Mouse (Mus musculus): ENCODE results near the gene Tdrkh. TPM values are rescaled to one million over a fixed set of nuclear protein-coding genes. Genes with fewer than 3 reads are reported as not detected.

Gene Tdrkh
- total RNA-seq, 1 experiment from 2014 or later, result 9.5 TPM

GRCm38 (mm10) chr3:94382308-94382707 is 30.8 kb upstream of the Tdrkh start:
- ATAC-seq (replicated peaks in 1 of 2; ENCODE audit: insufficient read depth in 1 of 2, low FRiP score in 2 of 2, low TSS enrichment in 1 of 2, low read depth in 1 of 2, poor library complexity in 2 of 2, severe bottlenecking in 2 of 2), result peak; percentile 29 to 33; a peak in 3 of 4 replicates

- no peak for ATAC-seq (replicated peaks in 1 of 2; ENCODE audit: insufficient read depth in 1 of 2, low FRiP score in 2 of 2, low TSS enrichment in 1 of 2, low read depth in 1 of 2, poor library complexity in 2 of 2, severe bottlenecking in 2 of 2)
Observed at GRCm38 (mm10) chr3:94383476-94383875, 29.6 kb upstream of the Tdrkh start.

- ATAC-seq (replicated peaks in 1 of 2; ENCODE audit: insufficient read depth in 1 of 2, low FRiP score in 2 of 2, low TSS enrichment in 1 of 2, low read depth in 1 of 2, poor library complexity in 2 of 2, severe bottlenecking in 2 of 2), result no peak
Observed at GRCm38 (mm10) chr3:94386671-94387070, 26.4 kb upstream of the Tdrkh start.

- no peak for ATAC-seq (replicated peaks in 1 of 2; ENCODE audit: insufficient read depth in 1 of 2, low FRiP score in 2 of 2, low TSS enrichment in 1 of 2, low read depth in 1 of 2, poor library complexity in 2 of 2, severe bottlenecking in 2 of 2)
Observed at GRCm38 (mm10) chr3:94387391-94387790, 25.7 kb upstream of the Tdrkh start.

GRCm38 (mm10) chr3:94388047-94388446 is 25.0 kb upstream of the Tdrkh start:
- ATAC-seq (replicated peaks in 1 of 2; ENCODE audit: insufficient read depth in 1 of 2, low FRiP score in 2 of 2, low TSS enrichment in 1 of 2, low read depth in 1 of 2, poor library complexity in 2 of 2, severe bottlenecking in 2 of 2), result peak; percentile 93 to 97

GRCm38 (mm10) chr3:94389420-94389819 is 23.7 kb upstream of the Tdrkh start:
- ATAC-seq (replicated peaks in 1 of 2; ENCODE audit: insufficient read depth in 1 of 2, low FRiP score in 2 of 2, low TSS enrichment in 1 of 2, low read depth in 1 of 2, poor library complexity in 2 of 2, severe bottlenecking in 2 of 2), result no peak

- ATAC-seq (replicated peaks in 1 of 2; ENCODE audit: insufficient read depth in 1 of 2, low FRiP score in 2 of 2, low TSS enrichment in 1 of 2, low read depth in 1 of 2, poor library complexity in 2 of 2, severe bottlenecking in 2 of 2), result no peak
Observed at GRCm38 (mm10) chr3:94391001-94391400, 22.1 kb upstream of the Tdrkh start.

GRCm38 (mm10) chr3:94392128-94392527 is 20.9 kb upstream of the Tdrkh start:
- no peak for ATAC-seq (replicated peaks in 1 of 2; ENCODE audit: insufficient read depth in 1 of 2, low FRiP score in 2 of 2, low TSS enrichment in 1 of 2, low read depth in 1 of 2, poor library complexity in 2 of 2, severe bottlenecking in 2 of 2)

GRCm38 (mm10) chr3:94393049-94393448 is 20.0 kb upstream of the Tdrkh start:
- no peak for ATAC-seq (replicated peaks in 1 of 2; ENCODE audit: insufficient read depth in 1 of 2, low FRiP score in 2 of 2, low TSS enrichment in 1 of 2, low read depth in 1 of 2, poor library complexity in 2 of 2, severe bottlenecking in 2 of 2)

- no peak for ATAC-seq (replicated peaks in 1 of 2; ENCODE audit: insufficient read depth in 1 of 2, low FRiP score in 2 of 2, low TSS enrichment in 1 of 2, low read depth in 1 of 2, poor library complexity in 2 of 2, severe bottlenecking in 2 of 2)
Observed at GRCm38 (mm10) chr3:94396336-94396735, 16.7 kb upstream of the Tdrkh start.

- no peak for ATAC-seq (replicated peaks in 1 of 2; ENCODE audit: insufficient read depth in 1 of 2, low FRiP score in 2 of 2, low TSS enrichment in 1 of 2, low read depth in 1 of 2, poor library complexity in 2 of 2, severe bottlenecking in 2 of 2)
Observed at GRCm38 (mm10) chr3:94396851-94397250, 16.2 kb upstream of the Tdrkh start.

GRCm38 (mm10) chr3:94398217-94398616 is 14.9 kb upstream of the Tdrkh start, which contains the start of gene Lingo4:
Gene Lingo4 (plus strand): TSS chr3:94398517.
- no peak for ATAC-seq (replicated peaks in 1 of 2; ENCODE audit: insufficient read depth in 1 of 2, low FRiP score in 2 of 2, low TSS enrichment in 1 of 2, low read depth in 1 of 2, poor library complexity in 2 of 2, severe bottlenecking in 2 of 2)

- ATAC-seq (replicated peaks in 1 of 2; ENCODE audit: insufficient read depth in 1 of 2, low FRiP score in 2 of 2, low TSS enrichment in 1 of 2, low read depth in 1 of 2, poor library complexity in 2 of 2, severe bottlenecking in 2 of 2), result peak; percentile 49 to 65; a peak in 3 of 4 replicates
Observed at GRCm38 (mm10) chr3:94398943-94399481, 14.1 kb upstream of the Tdrkh start.

GRCm38 (mm10) chr3:94399663-94400310 is 13.3 kb upstream of the Tdrkh start:
- no peak for ATAC-seq (replicated peaks in 1 of 2; ENCODE audit: insufficient read depth in 1 of 2, low FRiP score in 2 of 2, low TSS enrichment in 1 of 2, low read depth in 1 of 2, poor library complexity in 2 of 2, severe bottlenecking in 2 of 2)

GRCm38 (mm10) chr3:94402451-94402850 is 10.6 kb upstream of the Tdrkh start:
- ATAC-seq (replicated peaks in 1 of 2; ENCODE audit: insufficient read depth in 1 of 2, low FRiP score in 2 of 2, low TSS enrichment in 1 of 2, low read depth in 1 of 2, poor library complexity in 2 of 2, severe bottlenecking in 2 of 2), result no peak

- ATAC-seq (replicated peaks in 1 of 2; ENCODE audit: insufficient read depth in 1 of 2, low FRiP score in 2 of 2, low TSS enrichment in 1 of 2, low read depth in 1 of 2, poor library complexity in 2 of 2, severe bottlenecking in 2 of 2), result no peak
Observed at GRCm38 (mm10) chr3:94404366-94405054, 8.6 kb upstream of the Tdrkh start.

GRCm38 (mm10) chr3:94405561-94405960 is 7.5 kb upstream of the Tdrkh start:
- no peak for ATAC-seq (replicated peaks in 1 of 2; ENCODE audit: insufficient read depth in 1 of 2, low FRiP score in 2 of 2, low TSS enrichment in 1 of 2, low read depth in 1 of 2, poor library complexity in 2 of 2, severe bottlenecking in 2 of 2)

GRCm38 (mm10) chr3:94412530-94412929 is 543 bp upstream of the Tdrkh start:
- ATAC-seq (replicated peaks in 1 of 2; ENCODE audit: insufficient read depth in 1 of 2, low FRiP score in 2 of 2, low TSS enrichment in 1 of 2, low read depth in 1 of 2, poor library complexity in 2 of 2, severe bottlenecking in 2 of 2), result peak; percentile 13 to 33; a peak in 2 of 4 replicates

Data from hematopoietic stem cell, adult 5-6 weeks (primary cell).